Mouse (Mus musculus): ENCODE results near the gene Riox1.

GRCm38 (mm10) chr12:83958278-83958677 is 7.9 kb downstream of the Riox1 start:
- TF ChIP-seq CTCF (IDR thresholded peaks at IDR 0.05; ENCODE audit: extremely low read depth, insufficient read length, insufficient replicate concordance, low read depth, low read length) (no peak), POLR2A (IDR thresholded peaks at IDR 0.05; ENCODE audit: low read depth, low read length) (no peak)
